Mouse (Mus musculus) ES-E14 (cell line): Measurements from ENCODE around the gene Helt. TPM values are rescaled to one million over a fixed set of nuclear protein-coding genes. Genes with fewer than 3 reads are reported as not detected.

Experiments used
- DNase-seq: peaks from one replicate; pipeline ENCODE4 v3.0.0-alpha.2; 2013; ENCODE audit warnings: low read depth, low spot score
- H3K27ac ChIP-seq: 2 replicates; pipeline ENCODE4 v1.5.1; 2012; ENCODE audit warnings: low read depth, mild to moderate bottlenecking, low read length, moderate library complexity, mixed read lengths; ENCODE audit not compliant: poor library complexity, insufficient read depth, severe bottlenecking
- H3K36me3 ChIP-seq: 2 replicates; pipeline ENCODE4 v1.6.1; 2012; ENCODE audit warnings: mild to moderate bottlenecking, low read length, moderate library complexity, mixed read lengths; ENCODE audit not compliant: control insufficient read depth, poor library complexity, insufficient read depth, severe bottlenecking
- H3K4me1 ChIP-seq, 2 experiments: fragments of 150-350 bp in 1 of 2; sonication (generic) in 1 of 2; 2 replicates each; pipeline ENCODE4 v1.6.1; 2012; ENCODE audit warnings: low read length in 2 of 2, mild to moderate bottlenecking in 1 of 2, mixed read lengths in 1 of 2; ENCODE audit not compliant: control insufficient read depth in 2 of 2, insufficient read depth in 2 of 2, poor library complexity in 1 of 2
- H3K4me3 ChIP-seq, 2 experiments: fragments of 150-350 bp in 1 of 2; sonication (generic) in 1 of 2; 2 replicates each; pipeline ENCODE4 v1.5.1; 2012; ENCODE audit warnings: low read length in 2 of 2, low read depth in 1 of 2, mild to moderate bottlenecking in 1 of 2, mixed read lengths in 1 of 2; ENCODE audit not compliant: insufficient read depth in 1 of 2, poor library complexity in 1 of 2, severe bottlenecking in 1 of 2
- H3K9ac ChIP-seq: 2 replicates; pipeline ENCODE4 v1.6.1; 2012; ENCODE audit warnings: low read depth, mild to moderate bottlenecking, low read length, mixed read lengths; ENCODE audit not compliant: poor library complexity, insufficient read depth, severe bottlenecking
- H3K9me3 ChIP-seq: fragments of 150-350 bp; sonication (generic); 2 replicates; pipeline ENCODE4 v1.6.1; 2012; ENCODE audit warnings: low read depth, mild to moderate bottlenecking, low read length; ENCODE audit not compliant: control insufficient read depth, insufficient read depth
- CHD2 ChIP-seq: IDR thresholded peaks from 2 replicates; pipeline ENCODE4 v1.6.1; 2014; ENCODE audit warnings: mild to moderate bottlenecking, low read depth, low read length, inconsistent platforms
- HCFC1 ChIP-seq: IDR thresholded peaks from 2 replicates; pipeline ENCODE4 v1.6.1; 2012; ENCODE audit warnings: low read length, inconsistent platforms, borderline replicate concordance; ENCODE audit not compliant: insufficient read depth
- MAFK ChIP-seq: IDR thresholded peaks from 2 replicates; pipeline ENCODE4 v1.6.1; 2014; ENCODE audit warnings: mild to moderate bottlenecking, low read depth, low read length, inconsistent platforms; ENCODE audit not compliant: insufficient read depth
- ZC3H11A ChIP-seq: IDR thresholded peaks from 2 replicates; pipeline ENCODE4 v1.6.1; 2012; ENCODE audit warnings: low read depth, mild to moderate bottlenecking, inconsistent platforms, low read length, borderline replicate concordance
- ZNF384 ChIP-seq: IDR thresholded peaks from 2 replicates; pipeline ENCODE4 v1.6.1; 2012; ENCODE audit warnings: low read depth, low read length, inconsistent platforms
- in situ Hi-C, 2 experiments: fragments of 600-800 bp; cut with MboI; formaldehyde crosslinking; loops; one replicate each; pipeline ENCODE4 v1.15.1; 2025; ENCODE audit warnings: low sequenced_read_pairs in 2 of 2, inconsistent platforms in 1 of 2; ENCODE audit not compliant: unreplicated experiment in 2 of 2
- total RNA-seq: library from RNA; depleted of rRNA; stranded (reverse); fragments of 300-350 nt; gene quantifications from 2 replicates; pipeline ENCODE4 v1.2.3, GENCODE M21; 2012; rRNA removed

Helt gene
- not detected in 2 replicates for total RNA-seq

- no peak within 1 kb of the TSS for H3K9ac ChIP-seq
- no peak within 1 kb of the TSS for H3K27ac ChIP-seq
- DNase-seq = no peak
- TF ChIP-seq CHD2 = no peak
- TF ChIP-seq ZC3H11A = no peak
- TF ChIP-seq HCFC1 = no peak
- no peak for TF ChIP-seq MAFK
- TF ChIP-seq ZNF384 = no peak
- H3K4me1 ChIP-seq = peaks cover 0 to 2% of the 10 kb centered on the region in 2 experiments; a peak in 1 of 4 replicates
- in situ Hi-C loops = loop anchor here in 1 of 2 experiments (10.0 kb wide), 1 partner anchor 440 kb away; the partner anchor contains the start of gene Irf2
- no peaks in the 10 kb centered on the region for H3K9me3 ChIP-seq
- no peaks in the 10 kb centered on the region for H3K36me3 ChIP-seq
- H3K4me3 ChIP-seq = peak within 1 kb of the TSS; percentile 32 to 47
Observed at GRCm38 (mm10) chr8:46294181-46294892, at the start of gene Helt. Gene Helt, minus strand, starts transcription at chr8:46294671.

DNA sequence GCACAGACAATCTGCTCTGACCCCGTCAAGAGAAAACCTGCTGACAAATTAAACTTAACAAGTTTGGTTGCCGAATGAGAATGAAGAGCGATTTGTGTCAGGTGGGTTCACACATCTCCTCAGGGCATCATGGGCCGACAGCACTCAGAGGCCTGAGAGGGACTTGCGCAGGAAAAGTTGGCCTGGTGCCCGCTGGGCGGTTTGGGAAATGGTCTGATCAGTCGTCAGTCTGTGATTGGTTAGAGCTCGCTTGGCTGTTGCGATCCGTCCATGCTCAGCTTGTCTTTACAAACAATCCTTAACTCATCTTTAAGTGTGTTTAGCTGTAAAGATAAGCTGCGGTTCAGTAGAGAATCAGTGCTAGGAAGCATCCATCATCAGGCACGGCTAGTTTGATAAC lies 47.8 kb upstream of the Helt start:
- H3K9ac ChIP-seq = no peak overlapping the region
- TF ChIP-seq ZNF384 (no peak), ZC3H11A (no peak), CHD2 (no peak), HCFC1 (no peak), MAFK (no peak)
- DNase-seq = no peak
- in situ Hi-C loops = no loop called here
- no peaks in the 10 kb centered on the region for H3K36me3 ChIP-seq
- H3K27ac ChIP-seq = no peak overlapping the region
- H3K9me3 ChIP-seq = no peaks in the 10 kb centered on the region
- peaks cover 0 to 8% of the 10 kb centered on the region in 2 experiments; a peak in 2 of 4 replicates for H3K4me1 ChIP-seq
- H3K4me3 ChIP-seq = no peak overlapping the region

- H3K27ac ChIP-seq = no peak overlapping the region
- no peaks in the 10 kb centered on the region for H3K36me3 ChIP-seq
- DNase-seq = peak; percentile 47
- H3K4me1 ChIP-seq = peaks cover 0 to 8% of the 10 kb centered on the region in 2 experiments; a peak in 2 of 4 replicates
- H3K9ac ChIP-seq = no peak overlapping the region
- H3K9me3 ChIP-seq = no peaks in the 10 kb centered on the region
- in situ Hi-C loops = no loop called here
- no peak overlapping the region for H3K4me3 ChIP-seq
- TF ChIP-seq ZNF384 (peak; percentile 88), MAFK (no peak)
Observed at GRCm38 (mm10) chr8:46340381-46341273, 46.2 kb upstream of the Helt start.

GRCm38 (mm10) chr8:46339317-46339716 lies 44.8 kb upstream of the Helt start:
- peaks cover 0 to 8% of the 10 kb centered on the region in 2 experiments; a peak in 2 of 4 replicates for H3K4me1 ChIP-seq
- H3K9ac ChIP-seq = no peak overlapping the region
- no peaks in the 10 kb centered on the region for H3K36me3 ChIP-seq
- no peak overlapping the region for H3K4me3 ChIP-seq
- DNase-seq = no peak
- no peaks in the 10 kb centered on the region for H3K9me3 ChIP-seq
- in situ Hi-C loops = no loop called here
- H3K27ac ChIP-seq = no peak overlapping the region
- TF ChIP-seq MAFK = no peak
- TF ChIP-seq CHD2 = no peak
- no peak for TF ChIP-seq HCFC1
- no peak for TF ChIP-seq ZNF384
- no peak for TF ChIP-seq ZC3H11A
